Mouse (Mus musculus) midbrain, embryonic 13.5 days (tissue): ENCODE measurements around the gene 1700018F24Rik. TPM values are rescaled to one million over a fixed set of nuclear protein-coding genes. Genes with fewer than 3 reads are reported as not detected.
"Not testable (repeated sequence)": the region's sequence is repeated elsewhere in the genome, so short reads cannot be mapped to it uniquely, and the experiment has no call there.

Experiments used
- ATAC-seq: fragments of 200-750 bp; cut with Nextera tagmentation; 2 replicates; pipeline ENCODE4 v1.8.0; 2017; ENCODE audit warnings: mild to moderate bottlenecking, moderate TSS enrichment, moderate library complexity
- H3K27ac ChIP-seq: fragments of 300-500 bp; sonication (generic); 2 replicates; pipeline ENCODE4 v1.5.1; 2015; ENCODE audit warnings: inconsistent platforms, mild to moderate bottlenecking, moderate library complexity
- H3K27me3 ChIP-seq: fragments of 300-500 bp; sonication (generic); 2 replicates; pipeline ENCODE4 v1.6.1; 2015; ENCODE audit warnings: mild to moderate bottlenecking, inconsistent platforms
- H3K36me3 ChIP-seq: fragments of 300-500 bp; sonication (generic); 2 replicates; pipeline ENCODE4 v1.6.1; 2015; ENCODE audit warnings: mild to moderate bottlenecking, inconsistent platforms
- H3K4me1 ChIP-seq: fragments of 300-500 bp; sonication (generic); replicated peaks from 2 replicates; pipeline ENCODE4 v1.6.1; 2015; ENCODE audit warnings: inconsistent platforms
- H3K4me2 ChIP-seq: fragments of 300-500 bp; sonication (generic); replicated peaks from 2 replicates; pipeline ENCODE4 v1.6.1; 2015; ENCODE audit warnings: moderate library complexity, mild to moderate bottlenecking, inconsistent platforms
- H3K4me3 ChIP-seq: fragments of 300-500 bp; sonication (generic); replicated peaks from 2 replicates; pipeline ENCODE4 v1.5.1; 2015; ENCODE audit warnings: mild to moderate bottlenecking, inconsistent platforms
- H3K9ac ChIP-seq: fragments of 300-500 bp; sonication (generic); replicated peaks from 2 replicates; pipeline ENCODE4 v1.6.1; 2015; ENCODE audit warnings: mild to moderate bottlenecking, inconsistent platforms
- H3K9me3 ChIP-seq: fragments of 300-500 bp; sonication (generic); 2 replicates; pipeline ENCODE4 v1.6.1; 2016; ENCODE audit warnings: mild to moderate bottlenecking, inconsistent platforms
- WGBS: fragments of 180-500 bp; shearing (Covaris S2); methylation state at CpG from one replicate; pipeline ENCODE4 v1.1.7; 2015; 5-methylcytosine and 5-hydroxymethylcytosine counted together
- polyA plus RNA-seq: library from polyadenylated mRNA; unstranded; fragments of >200 nt; fragmentation: Nextera tagmentation; extraction: Ambion mirVana; gene quantifications from 2 replicates; pipeline ENCODE4 v1.2.1, GENCODE M21; 2015

Gene 1700018F24Rik
- polyA plus RNA-seq, 1 experiment from 2014 or later: not detected

DNA sequence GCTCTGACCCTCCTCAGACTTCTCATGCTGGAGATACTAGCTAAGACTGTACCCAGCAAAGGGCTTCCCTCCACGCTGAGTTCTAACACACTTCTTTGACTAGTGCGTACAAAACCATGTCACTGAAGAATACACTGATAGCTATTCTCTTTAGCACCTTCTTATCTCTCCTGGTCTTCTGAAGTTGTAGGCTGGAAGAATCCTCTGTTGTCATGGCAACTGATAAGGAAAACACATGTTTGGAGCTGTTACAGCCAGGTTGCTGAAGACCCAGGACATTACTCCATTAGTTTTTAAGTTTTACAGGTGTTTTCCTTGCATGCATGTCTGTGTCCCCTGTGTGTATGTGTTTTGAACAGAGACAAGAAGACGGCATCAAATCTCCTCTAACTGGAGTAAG is 11.4 kb downstream of the 1700018F24Rik start:
- H3K27me3 ChIP-seq, H3K9ac ChIP-seq, H3K4me2 ChIP-seq, H3K4me3 ChIP-seq, H3K36me3 ChIP-seq, H3K9me3 ChIP-seq, ATAC-seq, H3K4me1 ChIP-seq, H3K27ac ChIP-seq: not testable (repeated sequence)
- 89% methylated on average over 3 of the region's 3 CpGs for WGBS

- Histone ChIP-seq H3K4me1 (no peaks in the 10 kb centered on the region), H3K9ac (no peak overlapping the region), H3K4me2 (no peak overlapping the region), H3K36me3 (no peaks in the 10 kb centered on the region), H3K27ac (no peak overlapping the region), H3K9me3 (no peaks in the 10 kb centered on the region), H3K27me3 (no peaks in the 10 kb centered on the region), H3K4me3 (no peak overlapping the region)
- ATAC-seq: no peak
- WGBS: 75% methylated on average over 8 of the region's 8 CpGs
These were observed 15.1 kb downstream of the 1700018F24Rik start for GRCm38 (mm10) chr5:145057907-145058306.

GRCm38 (mm10) chr5:145058722-145059121 is 15.9 kb downstream of the 1700018F24Rik start:
- H3K9ac ChIP-seq: no peak overlapping the region

GRCm38 (mm10) chr5:145059524-145059923 is 16.7 kb downstream of the 1700018F24Rik start:
- no peaks in the 10 kb centered on the region for H3K9me3 ChIP-seq
- no peak overlapping the region for H3K27ac ChIP-seq
- ATAC-seq: no peak
- H3K27me3 ChIP-seq: no peaks in the 10 kb centered on the region
- WGBS: 79% methylated on average over 2 of the region's 2 CpGs
- no peak overlapping the region for H3K4me3 ChIP-seq
- H3K36me3 ChIP-seq: no peaks in the 10 kb centered on the region
- no peak overlapping the region for H3K9ac ChIP-seq
- H3K4me2 ChIP-seq: no peak overlapping the region
- H3K4me1 ChIP-seq: no peaks in the 10 kb centered on the region

More at GRCm38 (mm10) chr5:145058722-145059121, 15.9 kb downstream of the 1700018F24Rik start:
- ATAC-seq: no peak
- H3K36me3 ChIP-seq: no peaks in the 10 kb centered on the region
- no peak overlapping the region for H3K4me2 ChIP-seq
- H3K27me3 ChIP-seq: no peaks in the 10 kb centered on the region
- no peaks in the 10 kb centered on the region for H3K4me1 ChIP-seq
- WGBS: 91% methylated on average over 7 of the region's 7 CpGs
- H3K4me3 ChIP-seq: no peak overlapping the region
- no peaks in the 10 kb centered on the region for H3K9me3 ChIP-seq
- no peak overlapping the region for H3K27ac ChIP-seq

- 88% methylated on average over 1 of the region's 1 CpGs for WGBS
- H3K36me3 ChIP-seq: no peaks in the 10 kb centered on the region
- no peak for ATAC-seq
- no peaks in the 10 kb centered on the region for H3K27me3 ChIP-seq
- no peak overlapping the region for H3K4me3 ChIP-seq
- H3K27ac ChIP-seq: no peak overlapping the region
- no peaks in the 10 kb centered on the region for H3K4me1 ChIP-seq
- no peak overlapping the region for H3K9ac ChIP-seq
- no peaks in the 10 kb centered on the region for H3K9me3 ChIP-seq
- no peak overlapping the region for H3K4me2 ChIP-seq
These were observed 22.1 kb downstream of the 1700018F24Rik start for GRCm38 (mm10) chr5:145064765-145065340.

GRCm38 (mm10) chr5:145068863-145069262 is 26.1 kb downstream of the 1700018F24Rik start:
- ATAC-seq: no peak
- no peak overlapping the region for H3K4me2 ChIP-seq
- no peaks in the 10 kb centered on the region for H3K4me1 ChIP-seq
- no peaks in the 10 kb centered on the region for H3K27me3 ChIP-seq
- no peak overlapping the region for H3K4me3 ChIP-seq
- no peaks in the 10 kb centered on the region for H3K36me3 ChIP-seq
- no peak overlapping the region for H3K9ac ChIP-seq
- WGBS: 66% methylated on average over 3 of the region's 3 CpGs
- H3K9me3 ChIP-seq: no peaks in the 10 kb centered on the region
- H3K27ac ChIP-seq: no peak overlapping the region

- peak; percentile 37; the same call in 1 of the 2 replicates for ATAC-seq
- 5% methylated on average over 5 of the region's 5 CpGs for WGBS
- no peaks in the 10 kb centered on the region for H3K36me3 ChIP-seq
- H3K9me3 ChIP-seq: no peaks in the 10 kb centered on the region
- H3K9ac ChIP-seq: no peak overlapping the region
- H3K27me3 ChIP-seq: no peaks in the 10 kb centered on the region
- H3K4me3 ChIP-seq: no peak overlapping the region
- H3K4me1 ChIP-seq: no peaks in the 10 kb centered on the region
- no peak overlapping the region for H3K27ac ChIP-seq
- H3K4me2 ChIP-seq: no peak overlapping the region
These were observed 26.9 kb downstream of the 1700018F24Rik start for GRCm38 (mm10) chr5:145069707-145070106.

DNA sequence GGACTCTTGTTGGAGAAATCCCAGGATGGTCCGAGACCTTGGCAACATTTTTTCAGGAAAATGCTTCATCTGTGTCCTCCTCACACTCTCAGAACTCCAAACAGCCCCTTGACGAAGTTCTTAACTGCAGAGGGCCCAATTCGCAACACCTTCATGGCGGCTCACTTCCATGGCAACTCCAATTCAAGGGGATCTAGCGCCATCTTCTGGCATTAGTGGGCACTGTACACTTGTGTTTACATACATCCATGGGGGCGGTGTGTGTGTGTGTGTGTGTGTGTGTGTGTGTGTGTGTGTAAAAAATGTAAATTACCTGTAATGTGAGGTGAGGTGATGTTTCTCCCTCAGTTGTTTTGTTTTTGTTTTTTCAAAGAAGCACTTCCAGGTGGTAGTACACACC is 28.6 kb downstream of the 1700018F24Rik start:
- no peaks in the 10 kb centered on the region for H3K36me3 ChIP-seq
- no peak for ATAC-seq
- no peak overlapping the region for H3K4me3 ChIP-seq
- no peaks in the 10 kb centered on the region for H3K27me3 ChIP-seq
- no peak overlapping the region for H3K27ac ChIP-seq
- H3K4me1 ChIP-seq: no peaks in the 10 kb centered on the region
- H3K4me2 ChIP-seq: no peak overlapping the region
- H3K9ac ChIP-seq: no peak overlapping the region
- H3K9me3 ChIP-seq: no peaks in the 10 kb centered on the region
- 51% methylated on average over 6 of the region's 6 CpGs for WGBS

DNA sequence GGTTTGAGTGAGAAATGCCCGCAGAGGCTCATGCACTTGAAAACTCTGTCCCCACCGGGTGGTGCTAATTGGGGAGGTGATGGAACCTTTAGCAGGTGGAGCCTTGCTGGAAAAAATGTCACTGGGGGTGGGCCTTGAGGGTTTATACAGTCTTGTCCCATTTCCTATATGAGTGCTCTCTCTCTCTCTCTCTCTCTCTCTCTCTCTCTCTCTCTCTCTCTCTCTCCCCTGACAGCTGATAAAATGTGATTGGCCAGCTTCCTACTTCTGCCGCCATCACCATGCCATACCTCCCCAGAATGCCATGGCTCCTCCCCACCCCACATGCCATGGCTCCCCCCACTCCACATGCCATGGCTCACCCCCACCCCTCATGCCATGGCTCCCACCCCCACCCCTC is 32.3 kb downstream of the 1700018F24Rik start:
- Histone ChIP-seq H3K27ac (no peak overlapping the region), H3K9me3 (no peaks in the 10 kb centered on the region), H3K4me1 (no peaks in the 10 kb centered on the region), H3K9ac (no peak overlapping the region), H3K4me3 (no peak overlapping the region), H3K27me3 (no peaks in the 10 kb centered on the region), H3K4me2 (no peak overlapping the region), H3K36me3 (no peaks in the 10 kb centered on the region)
- ATAC-seq: no peak
- WGBS: 63% methylated on average over 3 of the region's 3 CpGs

DNA sequence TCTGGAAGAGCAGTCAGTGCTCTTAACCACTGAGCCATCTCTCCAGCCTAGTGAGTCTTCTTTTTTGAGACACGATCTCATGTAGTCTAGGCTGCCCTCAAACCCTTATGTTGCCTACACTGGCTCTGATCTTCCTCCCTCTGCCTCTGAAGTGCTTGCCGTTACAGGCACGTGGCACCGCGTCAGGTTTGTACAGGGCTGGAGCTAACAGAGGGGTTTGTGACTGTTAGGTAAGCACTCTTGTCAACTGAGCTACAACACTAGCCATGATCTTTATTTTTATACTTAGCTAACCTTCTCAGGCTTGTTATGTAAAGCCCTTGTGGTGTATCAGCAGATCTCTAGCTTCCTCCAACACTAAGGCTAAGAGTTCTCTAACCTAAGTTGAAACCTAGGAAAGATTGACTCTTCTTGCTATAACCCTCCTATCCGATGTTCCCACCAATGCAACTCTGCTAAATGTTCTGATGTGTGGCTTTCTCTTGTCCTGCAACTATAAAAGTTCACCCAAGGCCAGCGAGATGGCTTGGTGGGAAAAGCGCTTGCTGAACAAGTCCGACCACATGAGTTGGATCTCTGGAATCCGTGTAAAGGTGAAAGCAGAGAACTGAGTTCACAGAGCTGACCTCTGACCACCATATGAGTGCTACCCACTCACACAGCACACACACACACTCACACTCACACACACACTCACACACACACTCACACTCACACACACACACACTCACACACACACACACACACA is 39.2 kb downstream of the 1700018F24Rik start:
- Histone ChIP-seq H3K4me3 (no peak overlapping the region), H3K36me3 (peaks cover 9% of the 10 kb centered on the region), H3K4me1 (peaks cover 13% of the 10 kb centered on the region), H3K27ac (no peak overlapping the region), H3K4me2 (no peak overlapping the region), H3K9me3 (no peaks in the 10 kb centered on the region), H3K9ac (no peak overlapping the region), H3K27me3 (no peaks in the 10 kb centered on the region)
- WGBS: 91% methylated on average over 10 of the region's 10 CpGs
- no peak for ATAC-seq

GRCm38 (mm10) chr5:145083201-145083600 is 40.4 kb downstream of the 1700018F24Rik start:
- Histone ChIP-seq H3K4me2 (peak overlapping the region; percentile 85), H3K4me3 (peak overlapping the region; percentile 91), H3K36me3 (peaks cover 10% of the 10 kb centered on the region), H3K4me1 (peaks cover 13% of the 10 kb centered on the region), H3K27ac (peak overlapping the region; percentile 86), H3K9ac (peak overlapping the region; percentile 95)
- ATAC-seq: peak; percentile 41
- H3K9me3 ChIP-seq, H3K27me3 ChIP-seq: not testable (repeated sequence)
- WGBS: 52% methylated on average over 6 of the region's 6 CpGs

- no peaks in the 10 kb centered on the region for H3K9me3 ChIP-seq
- peak within 1 kb of the TSS; percentile 85 for H3K4me2 ChIP-seq
- H3K27ac ChIP-seq: peak within 1 kb of the TSS; percentile 86
- H3K4me1 ChIP-seq: peaks cover 13% of the 10 kb centered on the region
- H3K27me3 ChIP-seq: no peaks in the 10 kb centered on the region
- peak within 1 kb of the TSS; percentile 95 for H3K9ac ChIP-seq
- H3K4me3 ChIP-seq: peak within 1 kb of the TSS; percentile 91
- WGBS: under 1% methylated on average over 54 of the region's 54 CpGs
- H3K36me3 ChIP-seq: peaks cover 10% of the 10 kb centered on the region
- ATAC-seq: peak; percentile 98
These were observed 41.1 kb downstream of the 1700018F24Rik start, which contains the start of the genes Arpc1a and Kpna7 for GRCm38 (mm10) chr5:145083632-145084451. Arpc1a (plus strand) TSS chr5:145083830. Kpna7 (minus strand) TSS chr5:145084030.
